Mouse (Mus musculus): ENCODE measurements at regions not wholly inside any gene's neighbourhood (a gene's known extent, or its start where the extent isn't known, plus 50 kb on each side); places are given as distances from the start of the nearest gene placed in this dataset.
A peak's percentile ranks its signal among the peaks of the same experiment; 100 is the strongest.

DNA sequence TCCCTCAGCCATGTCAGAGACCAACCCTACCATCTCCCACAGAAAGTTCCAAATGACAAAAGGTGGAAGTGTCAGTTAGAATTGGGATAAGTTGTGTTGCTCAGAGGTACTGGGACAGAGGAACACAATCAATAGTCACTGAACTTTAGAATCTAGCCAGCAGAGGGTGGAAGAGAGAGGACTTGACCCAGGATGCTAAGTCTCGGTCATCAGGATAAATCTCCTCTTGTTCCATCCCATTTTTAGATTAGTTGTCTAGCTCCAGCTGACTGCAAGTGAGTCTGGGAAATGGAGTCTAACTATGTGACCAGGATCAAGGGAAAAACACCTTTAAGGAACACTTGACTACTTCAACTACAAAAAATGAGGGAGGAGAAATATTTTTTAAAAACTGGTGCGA lies 91.5 kb downstream of the Fam84b start:
- Histone ChIP-seq H3K27ac (ENCODE audit: low read depth, low read length) (no peak overlapping the region), H3K4me2 (no peak overlapping the region), H3K36me3 (ENCODE audit: control insufficient read depth, insufficient read depth, low read length) (no peaks in the 10 kb centered on the region), H3K9me3 (replicated peaks; ENCODE audit: control insufficient read depth, low read length) (no peaks in the 10 kb centered on the region), H3K4me1 (ENCODE audit: control insufficient read depth, insufficient read depth, low read length) (no peaks in the 10 kb centered on the region), H3K9ac (ENCODE audit: low read depth, low read length) (no peak overlapping the region), H3K4me3 (ENCODE audit: low read depth, low read length) (no peak overlapping the region), H3K27me3 (ENCODE audit: control insufficient read depth, insufficient read depth, low read length) (no peaks in the 10 kb centered on the region)
- ATAC-seq (replicated peaks; ENCODE audit: insufficient number of reproducible peaks, low FRiP score, low TSS enrichment) = no peak
- 64% methylated on average over 2 of the region's 2 CpGs for WGBS (ENCODE audit: insufficient replicate concordance)

DNA sequence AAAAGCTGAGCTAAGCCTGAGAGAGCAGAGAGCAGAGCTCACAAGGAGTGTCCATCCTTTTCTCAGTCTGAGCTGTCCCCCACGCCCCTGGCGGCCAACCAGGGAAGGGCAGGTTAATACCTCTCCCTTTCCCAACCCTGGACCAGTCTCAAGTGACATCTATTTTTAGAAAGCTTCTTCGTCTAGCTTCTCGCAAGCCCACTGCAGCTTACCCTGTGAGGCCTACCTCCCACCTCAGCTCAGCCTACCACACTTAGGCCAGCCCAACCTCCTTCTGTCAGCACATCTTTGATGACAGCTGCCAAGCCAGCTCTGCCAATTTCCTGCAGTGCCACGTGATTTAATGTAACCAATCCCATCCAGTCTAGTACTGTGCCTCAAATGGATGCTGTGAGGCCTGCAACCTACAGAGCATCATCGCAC lies 93.6 kb downstream of the Fam84b start:
- H3K4me3 ChIP-seq (ENCODE audit: low read depth, low read length) = no peak overlapping the region

DNA sequence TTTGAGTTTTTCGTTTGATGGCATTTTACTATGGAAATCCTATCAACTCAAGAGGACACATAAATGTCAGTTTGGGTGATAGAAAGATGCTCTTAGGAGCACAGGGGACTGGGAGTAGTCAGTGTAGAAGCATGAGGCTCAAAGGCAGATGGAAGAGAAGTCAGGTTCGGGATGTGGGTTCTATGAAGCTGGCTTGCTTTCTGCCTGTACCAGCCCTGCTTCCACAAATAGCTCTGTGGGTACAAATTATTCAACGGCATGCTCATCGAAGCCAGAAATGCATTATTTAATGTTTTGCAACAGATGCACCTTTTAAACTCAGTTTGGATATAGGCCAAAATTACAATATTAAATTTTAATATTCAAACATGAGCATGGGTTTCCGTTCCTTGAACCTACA lies 99.3 kb downstream of the Fam84b start:
- H3K9ac ChIP-seq (ENCODE audit: low read depth, low read length) = no peak overlapping the region
- no peaks in the 10 kb centered on the region for H3K4me1 ChIP-seq (ENCODE audit: control insufficient read depth, insufficient read depth, low read length)
- H3K9me3 ChIP-seq (replicated peaks; ENCODE audit: control insufficient read depth, low read length) = no peaks in the 10 kb centered on the region
- H3K36me3 ChIP-seq (ENCODE audit: control insufficient read depth, insufficient read depth, low read length) = no peaks in the 10 kb centered on the region
- WGBS (ENCODE audit: insufficient replicate concordance) = 83% methylated on average over 5 of the region's 5 CpGs
- no peak overlapping the region for H3K4me2 ChIP-seq
- no peak overlapping the region for H3K27ac ChIP-seq (ENCODE audit: low read depth, low read length)
- no peak for ATAC-seq (replicated peaks; ENCODE audit: insufficient number of reproducible peaks, low FRiP score, low TSS enrichment)
- H3K4me3 ChIP-seq (ENCODE audit: low read depth, low read length) = no peak overlapping the region
- H3K27me3 ChIP-seq (ENCODE audit: control insufficient read depth, insufficient read depth, low read length) = no peaks in the 10 kb centered on the region

More for the DNA sequence above, 93.6 kb downstream of the Fam84b start:
- Histone ChIP-seq H3K9me3 (replicated peaks; ENCODE audit: control insufficient read depth, low read length) (no peaks in the 10 kb centered on the region), H3K4me1 (ENCODE audit: control insufficient read depth, insufficient read depth, low read length) (no peaks in the 10 kb centered on the region), H3K27ac (ENCODE audit: low read depth, low read length) (no peak overlapping the region), H3K27me3 (ENCODE audit: control insufficient read depth, insufficient read depth, low read length) (no peaks in the 10 kb centered on the region), H3K4me2 (no peak overlapping the region), H3K36me3 (ENCODE audit: control insufficient read depth, insufficient read depth, low read length) (no peaks in the 10 kb centered on the region), H3K9ac (ENCODE audit: low read depth, low read length) (no peak overlapping the region)
- ATAC-seq (replicated peaks; ENCODE audit: insufficient number of reproducible peaks, low FRiP score, low TSS enrichment) = peak; percentile 73
- WGBS (ENCODE audit: insufficient replicate concordance) = 21% methylated on average over 6 of the region's 6 CpGs

DNA sequence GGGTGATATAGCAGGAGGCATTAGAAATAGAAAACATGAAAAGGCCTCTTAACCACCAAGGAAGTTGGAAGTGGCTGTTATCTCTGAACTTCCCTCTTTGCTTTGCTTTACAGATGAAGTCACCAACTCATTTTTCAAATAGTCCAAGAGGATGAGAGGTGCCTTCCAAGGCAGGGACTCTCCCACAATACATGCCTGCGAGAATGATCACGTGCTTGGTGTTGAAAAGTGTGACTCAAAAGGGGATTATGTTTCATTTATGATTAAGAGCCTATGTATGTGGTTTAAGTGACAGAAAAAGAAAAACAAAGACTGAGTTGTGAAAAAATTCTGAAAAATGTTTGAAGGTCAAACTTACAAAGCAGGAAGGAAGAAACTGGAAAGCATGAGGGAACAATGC lies 114.0 kb downstream of the Fam84b start:
- no peak overlapping the region for H3K4me2 ChIP-seq
- no peak for ATAC-seq (replicated peaks; ENCODE audit: insufficient number of reproducible peaks, low FRiP score, low TSS enrichment)
- H3K36me3 ChIP-seq (ENCODE audit: control insufficient read depth, insufficient read depth, low read length) = no peaks in the 10 kb centered on the region
- H3K27ac ChIP-seq (ENCODE audit: low read depth, low read length) = no peak overlapping the region
- H3K4me3 ChIP-seq (ENCODE audit: low read depth, low read length) = no peak overlapping the region
- no peaks in the 10 kb centered on the region for H3K27me3 ChIP-seq (ENCODE audit: control insufficient read depth, insufficient read depth, low read length)
- H3K9ac ChIP-seq (ENCODE audit: low read depth, low read length) = no peak overlapping the region
- H3K9me3 ChIP-seq (replicated peaks; ENCODE audit: control insufficient read depth, low read length) = no peaks in the 10 kb centered on the region
- 58% methylated on average over 2 of the region's 2 CpGs for WGBS (ENCODE audit: insufficient replicate concordance)
- no peaks in the 10 kb centered on the region for H3K4me1 ChIP-seq (ENCODE audit: control insufficient read depth, insufficient read depth, low read length)

DNA sequence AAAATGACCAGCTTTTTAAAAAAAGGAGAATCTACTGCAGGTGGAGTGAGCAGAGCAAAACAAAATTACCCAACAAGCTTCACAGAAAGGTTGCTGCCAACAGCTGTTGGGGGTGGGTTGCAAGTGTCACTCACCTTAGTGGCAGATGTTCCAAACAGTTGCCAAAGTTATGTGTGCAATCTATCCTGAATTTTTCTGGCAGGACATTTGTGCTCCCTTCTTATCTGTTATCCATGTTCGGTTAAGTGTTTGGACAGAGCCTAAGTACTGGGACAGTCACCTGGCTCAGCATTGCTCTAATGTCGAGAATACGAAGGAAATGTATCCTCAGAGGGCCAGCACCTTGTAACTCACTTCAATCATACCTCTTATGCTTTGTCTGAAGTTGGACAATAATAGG lies 115.3 kb downstream of the Fam84b start:
- no peaks in the 10 kb centered on the region for H3K27me3 ChIP-seq (ENCODE audit: control insufficient read depth, insufficient read depth, low read length)
- no peak overlapping the region for H3K9ac ChIP-seq (ENCODE audit: low read depth, low read length)
- no peak overlapping the region for H3K4me2 ChIP-seq
- H3K4me1 ChIP-seq (ENCODE audit: control insufficient read depth, insufficient read depth, low read length) = no peaks in the 10 kb centered on the region
- no peak overlapping the region for H3K27ac ChIP-seq (ENCODE audit: low read depth, low read length)
- ATAC-seq (replicated peaks; ENCODE audit: insufficient number of reproducible peaks, low FRiP score, low TSS enrichment) = no peak
- WGBS (ENCODE audit: insufficient replicate concordance) = 70% methylated on average over 3 of the region's 3 CpGs
- no peaks in the 10 kb centered on the region for H3K36me3 ChIP-seq (ENCODE audit: control insufficient read depth, insufficient read depth, low read length)
- H3K4me3 ChIP-seq (ENCODE audit: low read depth, low read length) = no peak overlapping the region
- no peaks in the 10 kb centered on the region for H3K9me3 ChIP-seq (replicated peaks; ENCODE audit: control insufficient read depth, low read length)

DNA sequence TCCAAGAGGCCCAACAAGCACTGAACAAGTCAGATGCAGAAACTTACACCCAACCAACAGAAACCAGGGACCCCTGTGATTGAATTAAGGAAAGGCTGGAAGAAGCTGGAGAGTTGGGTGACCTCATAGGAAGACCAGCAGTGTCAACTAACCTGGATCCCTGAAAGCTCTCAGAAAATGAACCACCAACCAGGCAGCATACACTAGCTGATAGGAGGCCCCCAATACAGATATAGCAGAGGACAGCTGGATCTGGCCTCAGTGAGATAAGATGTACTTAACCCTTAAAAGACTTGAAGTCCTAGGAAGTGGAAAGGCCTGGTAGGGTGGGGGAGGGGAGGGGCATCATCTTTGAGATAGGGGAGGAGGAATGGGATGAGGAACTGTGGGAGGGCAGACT lies 121.2 kb downstream of the Fam84b start:
- no peak for ATAC-seq (replicated peaks; ENCODE audit: insufficient number of reproducible peaks, low FRiP score, low TSS enrichment)
- Histone ChIP-seq H3K9ac (ENCODE audit: low read depth, low read length) (no peak overlapping the region), H3K4me2 (no peak overlapping the region), H3K4me3 (ENCODE audit: low read depth, low read length) (no peak overlapping the region), H3K9me3 (replicated peaks; ENCODE audit: control insufficient read depth, low read length) (no peaks in the 10 kb centered on the region), H3K36me3 (ENCODE audit: control insufficient read depth, insufficient read depth, low read length) (no peaks in the 10 kb centered on the region), H3K4me1 (ENCODE audit: control insufficient read depth, insufficient read depth, low read length) (no peaks in the 10 kb centered on the region), H3K27me3 (ENCODE audit: control insufficient read depth, insufficient read depth, low read length) (no peaks in the 10 kb centered on the region), H3K27ac (ENCODE audit: low read depth, low read length) (no peak overlapping the region)

DNA sequence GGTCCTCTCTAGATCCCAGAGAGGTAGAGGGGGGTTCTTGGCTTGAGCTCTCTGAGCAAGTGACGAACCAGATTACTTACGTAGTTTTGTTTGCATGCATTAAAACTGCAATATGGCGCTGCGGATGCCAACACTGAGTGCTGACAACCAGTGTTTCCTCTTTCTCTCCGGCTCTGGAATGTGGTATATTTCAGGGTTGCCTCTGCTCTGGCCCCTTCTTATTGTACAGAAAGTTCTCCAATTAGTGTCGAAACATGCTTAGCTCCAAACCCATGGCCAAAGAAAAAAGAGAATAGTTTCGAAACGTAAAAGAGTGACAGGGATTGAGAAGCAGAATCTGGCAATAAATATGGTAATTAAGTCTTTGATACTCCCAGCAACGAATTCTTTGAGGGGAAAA lies 124.8 kb downstream of the Fam84b start:
- Histone ChIP-seq H3K4me2 (no peak overlapping the region), H3K4me3 (ENCODE audit: low read depth, low read length) (no peak overlapping the region), H3K36me3 (ENCODE audit: control insufficient read depth, insufficient read depth, low read length) (no peaks in the 10 kb centered on the region), H3K4me1 (ENCODE audit: control insufficient read depth, insufficient read depth, low read length) (no peaks in the 10 kb centered on the region), H3K9me3 (replicated peaks; ENCODE audit: control insufficient read depth, low read length) (no peaks in the 10 kb centered on the region), H3K9ac (ENCODE audit: low read depth, low read length) (no peak overlapping the region), H3K27me3 (ENCODE audit: control insufficient read depth, insufficient read depth, low read length) (no peaks in the 10 kb centered on the region), H3K27ac (ENCODE audit: low read depth, low read length) (no peak overlapping the region)
- no peak for ATAC-seq (replicated peaks; ENCODE audit: insufficient number of reproducible peaks, low FRiP score, low TSS enrichment)
- 72% methylated on average over 9 of the region's 9 CpGs for WGBS (ENCODE audit: insufficient replicate concordance)

DNA sequence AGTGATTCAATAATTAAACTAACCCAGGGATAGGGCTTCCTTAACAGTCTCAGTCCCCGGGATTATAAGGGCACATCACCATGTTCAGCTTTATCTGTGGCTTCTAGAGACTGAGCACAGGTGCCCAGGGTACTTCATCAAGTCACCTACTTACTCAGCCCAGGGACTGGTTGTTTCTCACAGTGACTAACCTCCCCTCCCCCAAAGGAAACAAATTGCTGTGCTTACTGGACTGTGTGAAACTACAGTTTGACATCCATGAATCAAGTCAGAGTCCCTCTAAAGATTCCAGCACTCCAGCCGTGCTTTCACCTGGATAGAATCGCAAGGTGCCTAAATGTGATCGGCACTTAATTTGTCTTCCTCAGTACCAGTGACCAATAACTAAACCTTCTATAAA lies 125.2 kb downstream of the Fam84b start:
- no peak overlapping the region for H3K27ac ChIP-seq (ENCODE audit: low read depth, low read length)
- no peak overlapping the region for H3K4me3 ChIP-seq (ENCODE audit: low read depth, low read length)
- no peak overlapping the region for H3K4me2 ChIP-seq
- no peak overlapping the region for H3K9ac ChIP-seq (ENCODE audit: low read depth, low read length)
- WGBS (ENCODE audit: insufficient replicate concordance) = 69% methylated on average over 4 of the region's 4 CpGs
- H3K27me3 ChIP-seq (ENCODE audit: control insufficient read depth, insufficient read depth, low read length) = no peaks in the 10 kb centered on the region
- no peaks in the 10 kb centered on the region for H3K36me3 ChIP-seq (ENCODE audit: control insufficient read depth, insufficient read depth, low read length)
- H3K9me3 ChIP-seq (replicated peaks; ENCODE audit: control insufficient read depth, low read length) = no peaks in the 10 kb centered on the region
- H3K4me1 ChIP-seq (ENCODE audit: control insufficient read depth, insufficient read depth, low read length) = no peaks in the 10 kb centered on the region
- no peak for ATAC-seq (replicated peaks; ENCODE audit: insufficient number of reproducible peaks, low FRiP score, low TSS enrichment)

DNA sequence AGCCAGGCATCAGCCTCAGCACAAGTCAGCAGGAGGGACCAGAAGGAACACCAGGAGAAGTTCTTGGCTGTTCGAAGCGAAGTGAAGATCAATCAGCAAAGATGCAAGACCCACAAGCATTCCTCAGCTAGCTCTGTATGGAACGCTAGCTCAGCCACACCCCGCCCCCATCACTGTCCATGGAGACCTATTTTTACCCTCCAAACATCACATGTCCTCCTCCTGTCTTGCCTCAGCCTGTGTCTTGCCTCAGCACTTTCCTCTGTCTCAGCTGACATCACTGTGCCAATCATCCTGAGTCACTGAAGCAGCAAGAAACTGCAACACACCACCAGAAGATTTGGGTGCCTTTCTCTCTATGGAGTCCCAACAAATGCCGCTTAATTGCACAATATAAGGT lies 134.2 kb downstream of the Fam84b start:
- no peak overlapping the region for H3K4me3 ChIP-seq (ENCODE audit: low read depth, low read length)
- H3K4me1 ChIP-seq (ENCODE audit: control insufficient read depth, insufficient read depth, low read length) = no peaks in the 10 kb centered on the region
- no peak overlapping the region; the same call in 1 of the 2 replicates for H3K27ac ChIP-seq (ENCODE audit: low read depth, low read length)
- peak overlapping the region; percentile 11; the same call in 1 of the 2 replicates for H3K4me2 ChIP-seq
- no peaks in the 10 kb centered on the region for H3K27me3 ChIP-seq (ENCODE audit: control insufficient read depth, insufficient read depth, low read length)
- no peak overlapping the region for H3K9ac ChIP-seq (ENCODE audit: low read depth, low read length)
- no peaks in the 10 kb centered on the region for H3K9me3 ChIP-seq (replicated peaks; ENCODE audit: control insufficient read depth, low read length)
- H3K36me3 ChIP-seq (ENCODE audit: control insufficient read depth, insufficient read depth, low read length) = no peaks in the 10 kb centered on the region
- WGBS (ENCODE audit: insufficient replicate concordance) = 52% methylated on average over 5 of the region's 5 CpGs
- no peak for ATAC-seq (replicated peaks; ENCODE audit: insufficient number of reproducible peaks, low FRiP score, low TSS enrichment)
